Mouse (Mus musculus) embryo, embryonic 10.5 days (tissue): ENCODE results near the gene Plscr1.

Experiments used
- DNase-seq: peaks from one replicate; pipeline ENCODE4 v3.0.0-alpha.2; 2015; ENCODE audit warnings: low spot score

Gene Plscr1

DNA sequence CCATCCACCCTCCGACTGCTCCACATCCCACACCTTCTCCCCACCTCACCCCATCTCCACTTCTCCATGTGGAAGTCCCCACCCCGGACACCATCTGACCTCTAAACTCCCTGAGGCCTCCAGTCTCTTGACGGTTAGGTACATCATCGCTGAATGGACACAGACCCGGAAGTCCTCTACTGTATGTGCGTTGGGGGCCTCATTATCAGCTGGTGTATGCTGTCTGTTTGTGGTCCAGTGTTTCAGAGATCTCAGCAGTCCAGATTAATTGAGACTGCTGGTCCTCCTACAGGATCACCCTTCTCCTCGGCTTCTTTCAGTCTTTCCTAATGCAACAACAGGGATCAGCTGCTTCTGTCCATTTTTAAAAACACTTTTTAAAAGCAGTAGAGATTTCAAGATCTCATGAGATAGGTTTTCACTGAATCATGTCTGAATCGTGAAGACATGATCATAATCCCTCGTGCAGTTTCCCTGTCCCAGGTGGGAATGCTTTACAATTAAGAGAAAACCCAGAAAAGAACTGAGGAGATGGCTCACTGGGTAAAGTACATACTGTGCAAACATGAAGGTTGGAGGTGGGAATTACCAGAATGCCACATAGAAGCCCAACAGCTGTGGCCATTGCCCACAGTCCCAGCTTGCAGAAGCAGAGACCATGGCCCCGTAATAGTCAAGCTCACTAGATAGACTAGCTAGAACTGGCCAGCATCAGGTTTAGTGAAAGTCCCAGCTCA lies 4.2 kb downstream of the Plscr1 start:
- no peak for DNase-seq

DNA sequence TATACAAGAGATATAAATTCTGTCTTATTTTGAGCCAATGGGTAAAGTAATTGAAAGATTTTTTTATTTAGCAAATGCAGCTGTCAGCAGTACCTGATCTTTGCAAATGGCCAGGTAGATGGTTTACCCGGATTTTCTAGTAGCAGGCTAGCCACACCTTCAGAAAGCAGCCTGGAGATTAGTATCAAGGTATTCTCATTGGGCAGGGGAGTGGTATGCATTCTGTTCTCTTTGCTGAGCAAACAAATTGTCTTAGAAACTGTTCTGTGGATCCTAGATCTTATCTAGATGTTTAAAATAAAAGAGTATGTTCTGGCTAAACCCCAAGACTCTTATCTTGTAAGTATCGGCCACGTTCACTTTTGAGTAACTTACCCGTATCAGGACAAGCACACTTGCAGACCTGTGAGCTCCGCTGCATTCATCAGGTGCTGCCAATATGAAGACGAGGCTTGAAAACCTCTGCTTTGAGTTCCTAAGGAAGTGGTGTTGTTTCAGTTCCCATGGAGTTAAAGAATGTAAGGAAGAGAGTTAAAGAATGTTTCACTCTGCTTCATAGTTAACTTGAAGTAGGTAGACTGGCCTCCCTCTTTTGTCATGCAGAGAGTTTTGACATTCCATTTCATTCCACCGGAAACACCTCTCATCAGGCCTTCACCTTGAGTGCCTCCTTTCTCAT lies 11.1 kb downstream of the Plscr1 start:
- DNase-seq = no peak

DNA sequence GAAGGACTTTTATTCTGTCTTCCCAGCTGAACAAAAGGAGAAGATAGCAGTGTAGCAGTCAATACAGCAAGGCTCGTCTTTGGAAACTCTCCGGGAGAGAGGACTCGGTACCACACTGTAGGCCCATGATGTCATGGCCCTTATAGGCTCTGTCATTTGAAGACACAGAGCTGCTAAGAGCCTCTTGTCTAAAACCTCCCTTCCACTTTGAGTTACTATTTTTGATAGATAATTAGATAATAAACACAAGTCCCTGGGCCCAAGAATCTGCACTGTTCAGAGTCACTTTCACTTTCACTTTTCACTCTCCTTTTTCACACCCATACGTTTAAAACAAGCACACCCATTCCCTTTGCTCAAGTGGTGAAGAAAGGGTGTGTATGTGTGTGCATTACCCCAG lies 16.2 kb downstream of the Plscr1 start:
- no peak for DNase-seq

DNA sequence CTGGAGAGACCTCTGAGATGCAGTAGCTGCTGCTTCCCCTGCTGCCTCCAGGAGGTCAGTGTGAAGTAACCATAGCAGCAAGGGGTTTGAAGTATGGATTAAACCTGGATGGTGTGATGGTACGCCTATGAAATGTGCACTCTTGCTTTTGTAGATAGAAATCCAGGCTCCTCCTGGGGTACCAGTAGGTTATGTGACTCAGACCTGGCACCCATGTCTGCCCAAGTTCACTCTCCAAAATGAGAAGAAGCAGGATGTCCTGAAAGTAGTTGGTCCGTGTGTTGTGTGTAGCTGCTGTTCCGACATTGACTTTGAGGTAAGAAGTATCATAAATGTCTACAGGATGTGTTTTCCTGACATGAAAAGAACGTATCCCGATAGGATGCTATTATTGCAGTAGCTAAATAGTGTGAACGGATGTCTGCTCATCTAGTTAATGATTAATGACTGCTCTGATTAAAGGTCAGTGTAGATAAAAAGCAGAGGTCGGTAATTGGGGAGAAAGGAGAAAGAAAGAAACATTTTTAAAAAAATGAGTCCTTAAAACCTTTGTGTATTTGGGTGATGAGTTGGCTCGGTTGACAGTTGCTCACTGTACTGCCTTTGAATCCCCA lies 17.1 kb downstream of the Plscr1 start:
- no peak for DNase-seq

DNA sequence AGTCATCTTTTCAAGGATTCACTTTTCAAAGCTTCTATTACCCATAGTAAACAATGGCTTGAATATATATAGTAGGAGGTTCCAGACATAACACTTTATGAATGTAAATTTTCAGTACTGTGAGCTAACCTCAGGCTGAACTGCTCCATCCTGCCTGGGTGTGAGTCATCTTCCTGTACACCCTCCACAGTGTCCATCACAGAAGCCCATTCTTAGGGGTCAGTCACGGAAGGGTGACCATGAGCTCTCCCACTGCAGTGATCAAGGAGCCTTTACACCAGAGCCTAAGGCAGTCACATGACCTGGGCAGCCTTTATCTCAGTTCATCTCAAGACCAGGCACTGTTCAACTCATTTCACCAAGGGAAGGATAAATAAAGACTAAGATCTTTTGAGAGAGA lies 18.2 kb downstream of the Plscr1 start:
- DNase-seq = no peak

DNA sequence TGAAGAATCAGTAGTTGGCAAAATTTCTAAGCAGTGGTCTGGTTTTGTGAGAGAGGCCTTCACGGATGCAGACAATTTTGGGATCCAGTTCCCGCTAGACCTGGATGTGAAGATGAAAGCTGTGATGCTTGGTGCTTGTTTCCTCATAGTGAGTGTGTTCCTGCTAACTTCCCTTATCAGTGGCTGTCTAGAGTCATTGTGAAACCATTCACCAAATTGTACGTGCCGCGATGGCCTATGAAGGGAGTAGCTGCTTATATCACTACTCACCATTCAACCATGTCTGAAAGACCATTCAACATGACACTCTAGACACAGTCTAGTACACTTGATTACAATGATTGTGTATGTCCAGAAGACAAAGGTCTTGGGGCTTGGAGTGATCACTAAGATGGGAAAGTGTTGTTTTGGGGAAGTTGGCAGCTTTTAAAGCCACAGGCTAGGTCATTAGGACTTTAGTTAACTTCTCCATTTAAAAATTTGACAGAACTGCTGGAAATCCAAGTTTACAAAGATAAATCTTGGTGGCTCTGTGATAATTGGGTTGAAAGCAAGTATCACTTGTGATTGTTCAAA lies 20.4 kb downstream of the Plscr1 start:
- no peak for DNase-seq

DNA sequence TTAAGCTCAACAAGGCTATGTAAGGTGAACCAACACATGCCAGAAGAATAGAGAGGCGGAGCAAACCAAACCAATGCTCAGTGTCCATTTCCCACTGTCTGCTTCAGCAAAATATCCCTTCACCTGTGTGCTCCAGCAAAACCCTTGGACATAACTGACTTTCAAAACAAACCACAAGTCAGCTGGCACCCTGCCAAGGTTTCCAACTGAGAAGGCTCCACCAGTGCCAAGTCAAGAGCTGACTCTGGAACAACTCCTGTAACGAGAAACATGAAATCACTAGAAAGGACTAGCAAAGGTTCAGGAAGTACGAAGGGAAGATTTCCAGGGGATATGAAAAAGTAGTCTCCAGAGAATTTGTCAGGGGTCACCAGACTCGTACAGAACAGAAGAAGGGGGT lies 21.4 kb downstream of the Plscr1 start:
- no peak for DNase-seq

DNA sequence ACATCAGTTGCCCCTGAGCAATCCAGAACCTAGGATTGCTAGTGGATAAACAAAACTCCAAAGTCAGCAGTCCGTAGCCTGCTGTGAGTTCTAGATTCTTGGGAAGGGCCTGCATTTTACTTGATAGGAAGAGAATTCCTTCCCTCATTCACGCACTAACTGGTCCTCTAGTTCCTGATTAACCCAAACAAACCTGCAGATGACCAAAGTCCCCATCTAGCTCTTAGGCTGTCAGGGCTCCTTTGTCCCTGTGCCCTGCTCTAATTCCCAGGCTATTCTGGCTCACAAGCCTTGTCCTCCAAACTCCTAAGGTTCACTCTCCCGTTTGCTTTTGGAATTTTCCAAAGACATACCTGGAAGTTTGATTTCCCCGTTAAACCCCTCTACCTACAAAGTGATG lies 23.1 kb downstream of the Plscr1 start:
- no peak for DNase-seq

DNA sequence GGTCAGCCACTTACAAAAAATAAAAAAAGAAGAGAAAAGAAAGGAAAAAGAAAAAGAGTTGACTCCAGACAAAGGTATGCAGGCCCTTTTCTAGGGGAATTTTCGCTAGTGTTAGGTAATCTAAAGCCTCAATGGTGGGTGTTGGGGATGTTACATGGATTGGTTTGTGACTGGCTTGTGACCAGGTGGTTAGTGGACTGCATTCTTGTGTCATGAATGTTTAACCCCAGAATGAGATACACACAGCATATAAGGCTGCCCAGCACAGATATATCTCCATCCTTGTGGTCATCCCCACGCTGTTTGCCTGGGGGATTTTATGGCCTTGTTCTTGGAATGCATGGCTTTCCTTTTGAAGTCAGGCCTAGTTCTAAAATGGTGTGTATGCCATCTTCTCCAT lies 23.7 kb downstream of the Plscr1 start:
- no peak for DNase-seq

DNA sequence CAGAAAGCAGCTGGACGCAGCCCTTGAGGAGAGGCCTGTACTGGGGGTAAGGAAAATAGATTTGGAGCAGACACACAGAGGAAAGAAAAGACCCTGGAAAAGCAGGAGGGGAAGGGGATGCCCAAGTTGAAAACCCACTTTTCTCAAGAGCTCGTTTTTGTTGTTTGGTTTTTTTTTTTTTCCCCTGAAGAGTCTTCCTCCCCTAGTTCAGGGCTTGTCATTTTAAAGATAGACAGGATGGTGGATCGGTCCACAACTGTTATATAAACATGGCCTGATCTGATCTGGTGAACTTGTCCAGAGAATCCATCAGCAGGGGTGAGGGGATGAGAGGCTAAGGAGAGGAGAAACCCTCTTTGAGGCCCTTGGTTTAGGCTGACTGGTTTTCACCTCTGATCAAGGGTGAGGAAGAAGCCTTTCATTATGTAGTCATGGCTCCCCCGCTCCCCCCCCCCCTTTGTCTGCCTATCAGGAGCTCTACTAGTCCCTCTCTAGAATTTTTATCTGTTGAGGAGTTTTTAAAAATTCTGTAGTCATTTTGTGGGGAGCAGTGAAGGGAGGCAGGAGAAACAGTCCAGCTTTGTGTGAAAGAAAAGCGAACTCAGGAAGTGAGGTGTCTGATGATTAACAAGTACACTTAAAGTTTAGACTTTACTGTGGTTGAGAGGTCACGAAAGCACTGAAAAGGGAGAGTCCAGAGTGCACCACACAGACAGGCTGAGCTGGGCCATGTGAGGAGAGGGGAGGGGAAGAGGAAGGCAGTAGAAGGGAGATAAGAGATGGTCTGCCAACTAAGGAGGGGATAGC lies 24.6 kb downstream of the Plscr1 start:
- DNase-seq = peak; percentile 14

DNA sequence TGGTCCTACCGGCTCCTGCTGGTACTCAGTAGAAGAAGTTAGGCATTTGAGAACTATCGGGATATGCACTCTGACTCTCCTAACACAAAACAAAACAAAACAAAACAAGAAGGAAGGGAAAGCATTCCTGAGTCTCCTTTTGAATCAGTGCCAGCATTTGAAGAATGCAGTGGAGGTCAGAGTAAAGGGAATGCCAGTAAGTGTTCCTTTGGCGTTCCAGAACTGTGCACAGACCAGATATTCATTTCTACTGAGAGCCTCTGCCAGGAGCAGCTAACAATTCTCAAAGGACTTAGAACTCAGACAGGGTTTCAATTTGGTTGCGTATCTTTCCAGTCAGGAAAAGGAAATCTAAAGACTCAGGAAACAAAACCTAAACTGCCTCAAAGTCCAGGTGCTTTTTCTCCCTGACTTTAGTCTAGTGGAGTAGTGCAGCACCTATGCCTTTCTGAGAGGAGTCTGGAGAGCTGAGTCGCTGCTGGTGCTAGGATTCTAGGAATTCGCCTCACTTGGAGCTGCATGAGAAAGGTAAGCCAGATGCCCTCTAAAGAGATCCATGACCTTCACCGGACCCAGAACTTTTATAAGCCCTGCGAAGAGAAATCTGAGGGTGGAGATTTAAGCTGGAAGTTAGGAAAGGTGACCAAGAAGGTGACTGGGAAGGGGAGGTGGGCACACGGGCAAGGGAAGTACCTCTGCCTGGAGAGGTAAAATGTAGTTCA lies 26.1 kb downstream of the Plscr1 start, which contains the start of gene Plscr2:
TSS of gene Plscr2 (plus strand) at position 117 of the 722 bp plus-strand sequence.
- no peak for DNase-seq

DNA sequence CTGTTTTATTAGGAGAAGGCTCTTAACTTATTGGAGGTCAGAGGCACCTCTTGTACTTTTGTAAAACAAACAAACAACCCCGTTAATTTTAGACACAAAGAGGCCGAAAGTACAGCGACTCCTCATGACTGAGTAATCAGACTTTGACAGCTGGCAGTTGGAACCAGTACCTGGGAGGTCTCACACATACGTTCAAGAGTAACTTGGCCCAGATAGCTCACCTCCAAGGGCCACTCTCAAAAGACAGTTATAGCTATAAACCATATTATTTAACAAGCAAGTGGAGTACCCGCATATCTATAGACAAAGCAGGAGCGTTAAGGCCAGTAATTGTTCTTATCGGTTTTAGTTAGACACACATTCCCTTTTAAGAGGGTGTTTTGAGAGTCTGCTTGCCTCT lies 26.8 kb downstream of the Plscr1 start:
- DNase-seq = no peak

DNA sequence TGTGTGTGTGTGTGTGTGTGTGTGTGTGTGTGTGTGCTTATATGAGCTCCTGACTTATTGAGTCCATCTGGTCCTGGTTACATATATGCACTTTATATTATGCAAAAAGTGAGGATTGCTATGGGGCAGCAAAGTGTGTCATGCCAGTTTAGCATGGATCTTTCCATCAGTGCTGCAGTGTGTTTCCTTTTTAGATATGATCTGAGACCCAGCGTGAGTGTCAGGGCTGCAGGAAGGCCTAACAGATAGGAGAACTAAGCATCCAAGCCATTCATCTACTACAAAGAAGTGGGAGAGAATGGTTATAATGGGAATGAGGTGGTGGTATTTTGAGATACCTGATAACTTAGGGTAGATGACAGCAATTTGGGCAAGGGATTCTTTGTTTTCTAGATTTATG lies 30.5 kb downstream of the Plscr1 start:
- no peak for DNase-seq

DNA sequence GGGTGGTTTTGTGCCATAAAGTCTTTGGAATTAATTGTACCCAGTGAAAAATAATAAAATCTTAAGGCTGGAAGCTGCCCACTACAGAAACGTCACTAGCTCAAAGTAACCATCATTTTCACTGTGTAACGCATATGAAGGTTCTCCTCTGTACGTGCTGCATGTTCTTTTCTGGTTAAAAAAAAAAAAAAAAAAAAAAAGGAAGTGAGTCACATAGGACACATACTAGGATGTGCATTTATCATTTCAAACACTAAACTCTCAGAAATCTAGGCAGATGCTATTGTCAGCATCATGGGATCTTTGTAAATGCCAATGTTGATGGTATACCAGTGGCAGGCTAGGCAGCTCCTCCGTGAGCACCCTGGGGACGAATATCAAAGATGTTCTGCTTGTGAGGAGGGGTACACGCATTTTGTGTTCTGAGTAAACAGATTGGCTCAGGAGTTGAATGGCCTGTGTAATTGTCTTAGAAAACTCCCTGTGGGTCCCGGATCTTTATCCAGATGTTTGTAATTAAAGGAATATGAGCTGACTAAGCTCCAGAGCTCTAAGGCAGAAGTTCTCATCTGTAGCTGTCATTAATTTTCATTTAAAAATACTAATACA lies 33.1 kb downstream of the Plscr1 start:
- DNase-seq = peak; percentile 27

DNA sequence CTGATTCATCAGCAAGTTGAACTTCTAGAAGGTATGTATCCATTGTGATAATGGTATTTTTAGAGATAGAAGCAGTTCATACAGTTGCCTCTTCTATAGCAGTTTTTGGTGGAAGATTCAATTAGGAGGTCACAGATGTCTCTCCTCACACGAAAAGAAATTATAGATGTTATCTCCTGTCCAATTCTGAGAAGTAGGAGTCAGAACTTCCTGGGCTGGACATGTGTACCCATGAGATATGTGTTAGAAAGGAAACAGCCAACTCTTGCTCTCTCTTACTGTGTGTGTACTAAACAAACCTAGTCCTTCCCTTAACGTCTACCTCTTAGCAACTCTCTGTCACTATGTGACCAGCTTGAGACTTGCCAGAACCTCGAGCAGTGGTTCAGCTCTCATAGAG lies 40.1 kb downstream of the Plscr1 start:
- DNase-seq = no peak

DNA sequence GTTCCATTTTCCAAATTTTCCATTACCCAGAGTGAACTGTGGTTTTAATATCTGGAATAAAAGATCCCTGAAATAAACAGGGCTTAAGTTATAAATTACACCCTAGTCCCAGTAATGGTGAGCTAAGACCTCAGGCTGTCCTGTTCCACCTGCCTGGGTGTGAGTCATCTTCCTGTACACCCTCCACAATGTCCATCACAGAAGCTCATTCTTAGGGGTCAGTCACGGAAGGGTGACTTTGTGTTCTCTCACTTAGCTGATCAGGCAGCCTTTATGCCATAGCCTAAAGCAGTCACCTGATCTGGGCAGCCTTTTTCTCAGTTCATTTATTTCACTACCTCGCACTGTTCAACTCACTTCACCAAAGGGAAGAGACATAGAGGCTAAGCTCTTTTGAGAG lies 42.6 kb downstream of the Plscr1 start:
- no peak for DNase-seq

DNA sequence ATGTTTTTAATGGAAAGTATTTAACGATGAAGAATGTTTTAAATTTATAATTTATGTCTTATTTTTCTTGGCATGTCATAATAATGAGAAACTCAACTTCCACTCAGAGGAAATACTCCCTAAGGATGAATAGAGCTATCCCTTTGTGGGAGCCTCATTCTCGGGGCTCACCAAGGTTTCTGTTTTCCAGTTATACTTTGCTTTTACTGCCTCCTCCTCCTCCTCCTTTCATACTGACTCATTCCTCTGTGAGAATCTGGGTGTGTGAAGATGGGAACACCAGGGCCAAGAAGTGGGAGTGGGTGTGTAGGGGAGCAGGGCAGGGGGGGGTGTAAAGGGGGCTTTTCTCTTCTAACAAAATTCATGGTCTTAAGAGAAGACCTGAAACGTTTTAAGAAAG lies 43.4 kb downstream of the Plscr1 start:
- DNase-seq = no peak

DNA sequence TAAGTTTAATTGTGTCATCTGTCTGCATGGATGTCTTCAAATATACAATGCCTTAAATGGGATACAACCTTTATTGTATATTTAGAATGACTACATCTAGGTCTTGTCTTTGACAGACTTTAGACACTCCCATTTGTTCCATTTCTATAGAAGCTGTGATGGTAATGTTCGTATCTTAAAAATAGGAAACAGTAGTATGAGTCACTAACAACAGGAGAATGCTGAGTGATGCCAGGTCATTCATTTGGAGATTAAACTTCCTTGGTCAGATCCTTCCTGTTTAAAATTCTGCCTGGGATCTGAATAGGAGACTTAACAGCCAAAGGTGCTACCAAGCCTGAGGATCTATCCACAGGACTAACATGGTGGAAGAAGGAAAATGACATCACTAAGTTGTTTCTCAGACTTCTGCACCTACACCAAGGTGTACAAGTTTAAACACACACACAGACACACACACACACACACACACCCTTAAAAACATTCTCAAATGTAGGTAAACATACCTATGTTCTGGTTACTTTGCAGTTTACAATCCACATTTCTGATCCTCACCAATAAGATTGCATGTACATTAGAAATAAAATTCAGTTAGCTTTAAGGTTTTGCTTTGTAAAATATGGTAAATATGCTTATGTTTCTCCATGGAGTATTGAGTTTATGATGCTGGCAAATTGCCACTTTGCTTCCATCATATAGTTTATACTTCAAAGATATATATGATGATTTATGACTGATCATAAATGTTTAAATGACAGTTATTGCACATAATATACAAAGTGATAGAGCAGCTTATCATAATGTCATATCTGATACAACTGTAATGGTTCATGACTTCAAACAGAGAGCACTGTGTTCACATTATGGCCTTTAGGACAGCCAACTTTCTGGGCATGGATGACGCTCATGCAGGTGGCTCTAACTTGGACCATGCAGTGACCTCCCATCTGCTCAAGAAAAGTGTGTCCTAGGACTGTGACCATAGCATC lies 44.3 kb downstream of the Plscr1 start:
- DNase-seq = no peak

DNA sequence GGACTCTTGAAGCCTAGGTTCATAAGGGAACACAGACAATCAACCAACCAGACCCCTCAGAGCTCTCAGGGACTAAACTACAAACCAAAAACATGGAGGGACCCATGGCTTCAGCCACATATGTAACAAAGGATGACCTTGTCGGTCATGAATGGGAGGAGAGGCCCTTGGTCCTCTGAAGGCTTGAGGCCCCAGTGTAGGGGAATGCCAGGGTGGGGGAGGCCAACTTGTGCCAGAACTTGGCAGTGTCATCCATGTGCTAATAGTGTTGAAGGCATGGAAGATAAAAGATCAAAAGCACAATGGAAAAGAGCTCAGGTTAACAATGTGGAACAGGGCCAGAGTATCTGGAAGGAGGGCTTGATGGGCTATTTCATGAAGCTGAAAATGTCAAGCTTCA lies 48.7 kb downstream of the Plscr1 start:
- DNase-seq = no peak

DNA sequence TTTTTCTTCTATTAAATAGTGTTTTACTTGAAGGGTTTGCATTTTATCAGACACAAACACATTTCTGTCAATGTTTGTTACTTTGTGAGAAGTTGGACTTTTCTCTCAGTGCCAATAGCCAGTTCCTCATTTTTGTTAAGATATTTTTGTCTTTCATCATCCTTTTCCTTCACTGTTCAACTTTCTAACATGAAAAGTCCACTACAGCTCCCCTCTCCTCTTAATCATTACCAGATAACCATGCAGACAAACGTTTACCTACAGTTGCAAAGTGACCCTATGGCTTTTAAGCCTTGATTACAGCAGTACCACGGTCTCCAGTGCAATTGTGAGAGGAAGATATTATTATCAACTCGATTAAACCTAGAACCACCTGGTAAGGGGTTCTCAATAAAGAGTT lies 51.7 kb downstream of the Plscr1 start:
- no peak for DNase-seq
